Mouse (Mus musculus): ENCODE data around the gene Akr1c12. TPM values are rescaled to one million over a fixed set of nuclear protein-coding genes. Genes with fewer than 3 reads are reported as not detected.
"Not testable (repeated sequence)": the region's sequence is repeated elsewhere in the genome, so short reads cannot be mapped to it uniquely, and the experiment has no call there.

Gene Akr1c12
- polyA plus RNA-seq, 1 experiment from 2014 or later: 1.4 TPM

DNA sequence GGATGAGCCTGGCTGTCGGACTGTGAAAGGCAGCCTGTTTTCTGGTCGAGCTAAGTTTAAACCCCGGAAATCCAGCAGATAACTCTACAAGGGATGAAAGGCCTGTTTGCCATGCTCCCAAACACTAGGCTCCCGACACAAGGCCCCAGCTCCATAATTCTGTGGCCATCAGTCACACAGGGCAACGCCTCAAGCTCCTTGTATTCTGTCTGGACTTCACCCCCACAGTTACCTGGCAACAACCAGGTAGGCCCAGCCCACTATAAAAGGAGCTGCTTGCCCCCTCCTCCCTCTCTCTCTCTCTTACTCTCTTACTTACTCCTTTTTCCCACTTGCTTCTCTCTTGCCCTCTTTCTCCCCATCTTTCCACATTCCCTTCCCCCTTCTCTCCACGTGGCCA, 21.9 kb downstream of the Akr1c12 start:
- H3K9ac ChIP-seq: no peak overlapping the region
- H3K27ac ChIP-seq: no peak overlapping the region
- H3K4me3 ChIP-seq: no peak overlapping the region
- no peaks in the 10 kb centered on the region for H3K9me3 ChIP-seq (replicated peaks)
- H3K4me1 ChIP-seq (replicated peaks): no peaks in the 10 kb centered on the region
- no peak for ATAC-seq (replicated peaks; ENCODE audit: insufficient number of reproducible peaks, insufficient read depth, low FRiP score, low read depth)
- WGBS: 70% methylated on average over 6 of the region's 6 CpGs
- no peak overlapping the region for H3K4me2 ChIP-seq
- no peaks in the 10 kb centered on the region for H3K27me3 ChIP-seq
- H3K36me3 ChIP-seq: no peaks in the 10 kb centered on the region

- H3K9me3 ChIP-seq (replicated peaks); H3K9ac ChIP-seq; H3K4me2 ChIP-seq; ATAC-seq (replicated peaks; ENCODE audit: insufficient number of reproducible peaks, insufficient read depth, low FRiP score, low read depth); H3K4me3 ChIP-seq; H3K27ac ChIP-seq; H3K27me3 ChIP-seq; H3K36me3 ChIP-seq; H3K4me1 ChIP-seq (replicated peaks): not testable (repeated sequence)
Observed at GRCm38 (mm10) chr13:4256894-4257293, 22.3 kb downstream of the Akr1c12 start.

DNA sequence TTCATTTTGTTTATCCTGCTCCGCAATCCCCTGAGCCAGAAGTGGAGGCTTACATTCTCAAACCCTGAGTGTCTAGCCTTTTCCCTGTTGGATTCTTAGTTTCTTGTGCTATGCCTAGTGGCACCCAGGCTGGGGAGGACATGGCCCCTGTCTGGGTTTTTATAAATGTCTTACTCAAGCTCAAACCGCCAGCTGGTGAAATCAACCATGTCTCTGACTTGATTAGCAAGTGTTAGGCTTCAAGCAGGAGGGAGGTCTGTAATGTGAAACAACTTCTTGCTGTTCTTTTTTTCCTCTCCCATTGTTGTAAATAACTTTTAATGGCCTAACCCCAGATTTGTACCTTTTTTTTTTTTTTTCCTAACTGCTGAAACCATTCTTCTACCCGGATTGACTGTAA, 29.9 kb downstream of the Akr1c12 start:
- H3K4me3 ChIP-seq: no peak overlapping the region
- WGBS: 61% methylated on average over 3 of the region's 3 CpGs
- no peak for ATAC-seq (replicated peaks; ENCODE audit: insufficient number of reproducible peaks, insufficient read depth, low FRiP score, low read depth)
- no peak overlapping the region for H3K9ac ChIP-seq
- no peaks in the 10 kb centered on the region for H3K9me3 ChIP-seq (replicated peaks)
- H3K4me1 ChIP-seq (replicated peaks): no peaks in the 10 kb centered on the region
- no peak overlapping the region for H3K27ac ChIP-seq
- H3K36me3 ChIP-seq: no peaks in the 10 kb centered on the region
- H3K4me2 ChIP-seq: no peak overlapping the region
- no peaks in the 10 kb centered on the region for H3K27me3 ChIP-seq

GRCm38 (mm10) chr13:4244861-4245559, 34.2 kb downstream of the Akr1c12 start:
- H3K9ac ChIP-seq: no peak overlapping the region
- no peaks in the 10 kb centered on the region for H3K9me3 ChIP-seq (replicated peaks)
- H3K4me2 ChIP-seq: peak overlapping the region; percentile 72
- no peaks in the 10 kb centered on the region for H3K27me3 ChIP-seq
- no peaks in the 10 kb centered on the region for H3K4me1 ChIP-seq (replicated peaks)
- H3K27ac ChIP-seq: no peak overlapping the region
- H3K36me3 ChIP-seq: no peaks in the 10 kb centered on the region
- peak; percentile 62 for ATAC-seq (replicated peaks; ENCODE audit: insufficient number of reproducible peaks, insufficient read depth, low FRiP score, low read depth)
- peak overlapping the region; percentile 41 for H3K4me3 ChIP-seq
- WGBS: 6% methylated on average over 13 of the region's 13 CpGs

DNA sequence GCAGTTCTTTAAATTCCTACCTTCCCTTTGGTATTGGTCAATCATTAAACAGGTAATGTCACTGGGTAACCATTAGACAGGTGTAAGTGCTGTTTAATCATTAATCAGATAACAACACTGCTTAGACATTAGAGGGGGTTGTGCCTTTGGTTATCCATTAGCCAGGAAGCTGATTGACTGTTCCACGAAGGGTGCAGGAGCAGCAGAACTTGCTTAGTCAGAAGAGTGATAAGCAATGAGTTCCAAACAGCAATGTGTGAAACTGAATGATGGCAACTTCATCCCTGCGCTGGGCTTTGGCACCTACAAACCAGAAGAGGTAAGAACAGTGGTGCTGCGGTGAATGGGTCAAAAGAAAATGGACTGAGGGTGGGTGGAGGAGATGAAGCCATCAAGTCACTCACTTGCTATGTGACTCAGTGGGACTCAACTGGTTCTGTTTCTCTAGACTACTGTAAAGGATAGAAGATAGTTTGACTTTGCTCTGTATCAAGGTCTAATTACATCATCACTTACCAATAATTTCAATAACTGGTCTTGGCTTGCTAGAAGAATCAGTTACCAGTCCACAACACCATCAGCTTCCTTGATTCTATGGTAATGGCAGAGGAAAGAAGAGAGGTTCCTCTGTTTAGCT, 45.6 kb downstream of the Akr1c12 start:
- no peak for ATAC-seq (replicated peaks; ENCODE audit: insufficient number of reproducible peaks, insufficient read depth, low FRiP score, low read depth)
- Histone ChIP-seq H3K4me1 (replicated peaks) (peaks cover 3% of the 10 kb centered on the region; the same call in 1 of the 2 replicates), H3K27me3 (no peaks in the 10 kb centered on the region), H3K27ac (no peak overlapping the region), H3K4me3 (no peak overlapping the region), H3K4me2 (no peak overlapping the region), H3K9me3 (replicated peaks) (no peaks in the 10 kb centered on the region), H3K36me3 (no peaks in the 10 kb centered on the region), H3K9ac (no peak overlapping the region)
- WGBS: 67% methylated on average over 3 of the region's 3 CpGs

GRCm38 (mm10) chr13:4233135-4233534, 46.1 kb downstream of the Akr1c12 start:
- Histone ChIP-seq H3K9ac (no peak overlapping the region), H3K9me3 (replicated peaks) (no peaks in the 10 kb centered on the region), H3K4me2 (no peak overlapping the region), H3K4me1 (replicated peaks) (peaks cover 3% of the 10 kb centered on the region; the same call in 1 of the 2 replicates), H3K27ac (no peak overlapping the region), H3K27me3 (no peaks in the 10 kb centered on the region), H3K36me3 (no peaks in the 10 kb centered on the region), H3K4me3 (no peak overlapping the region)
- no peak for ATAC-seq (replicated peaks; ENCODE audit: insufficient number of reproducible peaks, insufficient read depth, low FRiP score, low read depth)
- 85% methylated on average over 1 of the region's 1 CpGs for WGBS

GRCm38 (mm10) chr13:4230841-4231623, 48.2 kb downstream of the Akr1c12 start:
- H3K27me3 ChIP-seq: no peaks in the 10 kb centered on the region
- H3K9ac ChIP-seq: no peak overlapping the region
- peaks cover 3% of the 10 kb centered on the region; the same call in 1 of the 2 replicates for H3K4me1 ChIP-seq (replicated peaks)
- H3K36me3 ChIP-seq: no peaks in the 10 kb centered on the region
- no peak overlapping the region for H3K4me2 ChIP-seq
- no peak overlapping the region for H3K4me3 ChIP-seq
- H3K9me3 ChIP-seq (replicated peaks): no peaks in the 10 kb centered on the region
- no peak overlapping the region for H3K27ac ChIP-seq
- no peak for ATAC-seq (replicated peaks; ENCODE audit: insufficient number of reproducible peaks, insufficient read depth, low FRiP score, low read depth)
- WGBS: 73% methylated on average over 8 of the region's 8 CpGs

DNA sequence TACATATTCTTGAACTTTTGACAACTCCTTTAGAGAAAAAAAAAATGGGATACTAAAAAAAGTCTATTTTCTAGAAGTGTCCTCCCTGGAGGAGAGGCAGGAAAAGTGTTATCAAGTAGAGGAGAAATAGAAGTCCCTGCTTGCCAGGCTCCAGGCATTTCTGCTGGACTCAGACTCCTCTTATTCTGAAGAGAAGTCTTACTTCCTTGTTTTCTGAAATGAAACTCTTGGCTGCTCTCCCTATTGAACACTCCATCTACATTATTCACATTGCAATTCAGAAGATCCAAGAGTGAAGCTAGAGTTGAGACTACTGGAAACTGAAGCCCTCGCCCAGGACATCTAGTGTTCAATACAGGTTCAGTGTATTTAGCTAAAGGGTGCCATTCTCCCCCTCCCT, 50.8 kb downstream of the Akr1c12 start, which contains the start of gene Akr1c19:
Akr1c19 (plus strand) TSS at position 260 of the 400 bp plus-strand sequence.
- H3K9ac ChIP-seq: no peak within 1 kb of the TSS
- H3K36me3 ChIP-seq: no peaks in the 10 kb centered on the region
- no peak within 1 kb of the TSS for H3K4me2 ChIP-seq
- no peak within 1 kb of the TSS for H3K27ac ChIP-seq
- ATAC-seq (replicated peaks; ENCODE audit: insufficient number of reproducible peaks, insufficient read depth, low FRiP score, low read depth): 0 out of 2 replicates have a peak, but pooled peaks have one; percentile 39
- no peaks in the 10 kb centered on the region for H3K27me3 ChIP-seq
- 60% methylated on average over 1 of the region's 1 CpGs for WGBS
- H3K4me3 ChIP-seq: no peak within 1 kb of the TSS
- no peaks in the 10 kb centered on the region for H3K9me3 ChIP-seq (replicated peaks)
- H3K4me1 ChIP-seq (replicated peaks): peaks cover 3% of the 10 kb centered on the region; the same call in 1 of the 2 replicates

Other genes starting within 250 kb of the Akr1c12 start
- gene Akr1c14, start 230.4 kb downstream of the Akr1c12 start, polyA plus RNA-seq (2015; fragmentation: Nextera tagmentation; extraction: Ambion mirVana): 3.1 and 3.7 TPM in 2 replicates
- gene Akr1c18, start 128.8 kb downstream of the Akr1c12 start, polyA plus RNA-seq (2015; fragmentation: Nextera tagmentation; extraction: Ambion mirVana): 0.26 and 1.9 TPM in 2 replicates
- gene Akr1c13, start 88.3 kb downstream of the Akr1c12 start, polyA plus RNA-seq (2015; fragmentation: Nextera tagmentation; extraction: Ambion mirVana): 4.2 and 33.2 TPM in 2 replicates
- 1.7 and 2.3 TPM in 2 replicates for gene Akr1c19, start 50.7 kb downstream of the Akr1c12 start, polyA plus RNA-seq (2015; fragmentation: Nextera tagmentation; extraction: Ambion mirVana)
- not detected in 2 replicates for gene Akr1c6, start 154.9 kb upstream of the Akr1c12 start, polyA plus RNA-seq (2015; fragmentation: Nextera tagmentation; extraction: Ambion mirVana)
- gene Akr1c20, start 243.9 kb upstream of the Akr1c12 start, polyA plus RNA-seq (2015; fragmentation: Nextera tagmentation; extraction: Ambion mirVana): not detected in 2 replicates

Measured in heart, embryonic 15.5 days (tissue).